Mouse (Mus musculus) mouse embryonic stem cell (cell line): Measurements from ENCODE around the gene Xpnpep3.
"Not testable (repeated sequence)": the region's sequence is repeated elsewhere in the genome, so short reads cannot be mapped to it uniquely, and the experiment has no call there.

Source experiments
- in situ Hi-C, 2 experiments: fragments of 300-500 bp; cut with MboI; formaldehyde crosslinking; loops; 1 replicate in 1 of 2; 3 replicates in 1 of 2; pipeline ENCODE4 v1.14.3; 2019 to 2020; ENCODE audit warnings: low sequenced_read_pairs in 2 of 2, low pct_unique_long_range_greater_than_20kb in 1 of 2, mixed read lengths in 1 of 2; ENCODE audit not compliant: unreplicated experiment in 1 of 2

Xpnpep3 gene

GRCm38 (mm10) chr15:81466738-81467113, 66.8 kb downstream of the Xpnpep3 start:
- in situ Hi-C loops, result no loop called here

- in situ Hi-C loops, result loop anchor here in 1 of 2 experiments (10.0 kb wide), 1 partner anchor 134 kb away; no protein-coding TSS in a partner anchor
Measured at GRCm38 (mm10) chr15:81470735-81471134, 70.8 kb downstream of the Xpnpep3 start.

GRCm38 (mm10) chr15:81472256-81472655, 72.3 kb downstream of the Xpnpep3 start:
- in situ Hi-C loops, result loop anchor here in 1 of 2 experiments (10.0 kb wide), 1 partner anchor 133 kb away; no protein-coding TSS in a partner anchor

- in situ Hi-C loops, result loop anchor here (5.0 to 10.0 kb wide), 2 partner anchors 129 to 132 kb away; no protein-coding TSS in a partner anchor
Measured at GRCm38 (mm10) chr15:81475654-81476053, 75.7 kb downstream of the Xpnpep3 start.

- in situ Hi-C loops, result loop anchor here (5.0 to 10.0 kb wide), 2 partner anchors 128 to 131 kb away; no protein-coding TSS in a partner anchor
Measured at GRCm38 (mm10) chr15:81476597-81476996, 76.7 kb downstream of the Xpnpep3 start.

- in situ Hi-C loops, result loop anchor here (5.0 to 10.0 kb wide), 2 partner anchors 125 to 128 kb away; no protein-coding TSS in a partner anchor
Measured at GRCm38 (mm10) chr15:81479446-81480213, 79.7 kb downstream of the Xpnpep3 start.

- in situ Hi-C loops, result not testable (repeated sequence)
Measured at GRCm38 (mm10) chr15:81480284-81480683, 80.3 kb downstream of the Xpnpep3 start.

GRCm38 (mm10) chr15:81480977-81481379, 81.0 kb downstream of the Xpnpep3 start:
- in situ Hi-C loops, result no loop called here

- in situ Hi-C loops, result no loop called here
Measured at GRCm38 (mm10) chr15:81482966-81483365, 83.0 kb downstream of the Xpnpep3 start.

GRCm38 (mm10) chr15:81483691-81484090, 83.8 kb downstream of the Xpnpep3 start:
- in situ Hi-C loops, result no loop called here

- in situ Hi-C loops, result no loop called here
Measured at GRCm38 (mm10) chr15:81485483-81485882, 85.5 kb downstream of the Xpnpep3 start.

GRCm38 (mm10) chr15:81503466-81503865, 103.5 kb downstream of the Xpnpep3 start:
- in situ Hi-C loops, result no loop called here

GRCm38 (mm10) chr15:81503995-81504394, 104.1 kb downstream of the Xpnpep3 start:
- in situ Hi-C loops, result no loop called here
